Mouse (Mus musculus) forebrain, embryonic 14.5 days (tissue): Measurements from ENCODE around the gene Csrnp3. TPM values are rescaled to one million over a fixed set of nuclear protein-coding genes. Genes with fewer than 3 reads are reported as not detected.
A peak's percentile ranks its signal among the peaks of the same experiment; 100 is the strongest.

Experiments used
- ATAC-seq: fragments of 200-750 bp; cut with Nextera tagmentation; 2 replicates; pipeline ENCODE4 v1.8.0; 2017; ENCODE audit warnings: mild to moderate bottlenecking, moderate library complexity
- DNase-seq: peaks from one replicate; pipeline ENCODE4 v3.0.0-alpha.2; 2015; ENCODE audit warnings: low spot score
- H3K27ac ChIP-seq: fragments of 300-500 bp; sonication (generic); 2 replicates; pipeline ENCODE4 v1.5.1; 2014; ENCODE audit warnings: low read depth, mild to moderate bottlenecking, control low read depth, low read length, moderate library complexity
- H3K27me3 ChIP-seq: fragments of 300-500 bp; sonication (generic); replicated peaks from 2 replicates; pipeline ENCODE4 v1.6.1; 2014; ENCODE audit warnings: low read length, control low read depth, mixed read lengths; ENCODE audit not compliant: control insufficient read depth, insufficient read depth
- H3K36me3 ChIP-seq: fragments of 300-500 bp; sonication (generic); 2 replicates; pipeline ENCODE4 v1.6.1; 2014; ENCODE audit warnings: low read length, control low read depth; ENCODE audit not compliant: control insufficient read depth, insufficient read depth
- H3K4me1 ChIP-seq: fragments of 300-500 bp; sonication (generic); 2 replicates; pipeline ENCODE4 v1.6.1; 2014; ENCODE audit warnings: antibody characterized with exemption, low read length, control low read depth; ENCODE audit not compliant: control insufficient read depth, insufficient read depth
- H3K4me2 ChIP-seq: fragments of 300-500 bp; sonication (generic); 2 replicates; pipeline ENCODE4 v1.6.1; 2014; ENCODE audit warnings: mild to moderate bottlenecking, control low read depth, low read length
- H3K4me3 ChIP-seq: fragments of 300-500 bp; sonication (generic); 2 replicates; pipeline ENCODE4 v1.5.1; 2014; ENCODE audit warnings: low read depth, low read length, control low read depth
- H3K9ac ChIP-seq: fragments of 300-500 bp; sonication (generic); 2 replicates; pipeline ENCODE4 v1.6.1; 2014; ENCODE audit warnings: mild to moderate bottlenecking, low read length, control low read depth, moderate library complexity
- H3K9me3 ChIP-seq: fragments of 300-500 bp; sonication (generic); replicated peaks from 2 replicates; pipeline ENCODE4 v1.6.1; 2016; ENCODE audit warnings: low read length, control low read depth, mixed read lengths; ENCODE audit not compliant: control insufficient read depth
- WGBS: fragments of 180-500 bp; shearing (Covaris S2); extraction: QIAGEN DNeasy Blood & Tissue Kit; methylation state at CpG from one replicate; pipeline ENCODE4 v1.1.7; 2014; 5-methylcytosine and 5-hydroxymethylcytosine counted together
- polyA plus RNA-seq: library from polyadenylated mRNA; unstranded; fragments of >200 nt; fragmentation: Nextera tagmentation; extraction: Ambion mirVana; gene quantifications from 2 replicates; pipeline ENCODE4 v1.2.1, GENCODE M21; 2014

Gene Csrnp3
- polyA plus RNA-seq, 1 experiment from 2014 or later = 33.0 TPM

GRCm38 (mm10) chr2:66069454-66069853, 223.9 kb downstream of the Csrnp3 start:
- Histone ChIP-seq H3K4me2 (no peak overlapping the region), H3K9ac (no peak overlapping the region), H3K27ac (no peak overlapping the region), H3K36me3 (no peaks in the 10 kb centered on the region), H3K9me3 (no peaks in the 10 kb centered on the region), H3K4me1 (peaks cover 5% of the 10 kb centered on the region; the same call in 1 of the 2 replicates), H3K27me3 (no peaks in the 10 kb centered on the region), H3K4me3 (no peak overlapping the region)
- ATAC-seq = no peak
- DNase-seq = peak; percentile 10
- WGBS = 19% methylated on average over 6 of the region's 6 CpGs

- Histone ChIP-seq H3K4me3 (no peak overlapping the region), H3K27me3 (no peaks in the 10 kb centered on the region), H3K4me2 (no peak overlapping the region), H3K36me3 (no peaks in the 10 kb centered on the region), H3K4me1 (no peaks in the 10 kb centered on the region), H3K27ac (no peak overlapping the region), H3K9me3 (no peaks in the 10 kb centered on the region), H3K9ac (no peak overlapping the region)
- ATAC-seq (no peak), DNase-seq (no peak)
- WGBS = 94% methylated on average over 2 of the region's 2 CpGs
Measured at GRCm38 (mm10) chr2:66080731-66081130, 235.2 kb downstream of the Csrnp3 start.

Other genes starting within 250 kb of the Csrnp3 start
- gene Scn2a, start 225.0 kb upstream of the Csrnp3 start, polyA plus RNA-seq = 20.6 and 28.6 TPM in 2 replicates